In the genomic region with DNA sequence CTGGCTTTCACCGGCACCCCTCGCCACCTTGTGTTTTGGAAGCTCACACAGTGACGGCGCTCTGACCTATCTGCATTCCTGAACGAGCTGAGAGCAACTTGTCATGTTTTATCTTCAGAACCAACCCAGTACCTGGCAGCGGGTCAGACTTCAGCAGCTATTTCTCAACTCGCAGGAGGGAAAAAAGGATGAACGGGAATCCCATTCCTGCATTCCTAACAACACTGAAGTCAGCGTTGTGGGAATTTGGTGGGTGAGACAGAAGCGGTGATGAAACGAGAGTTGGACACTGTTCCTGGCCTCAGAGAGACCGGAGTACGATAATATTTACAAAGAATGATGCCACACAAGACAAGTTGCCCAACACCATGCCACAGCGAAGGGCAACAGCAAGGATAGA, we compare ENCODE assay signal across 11 mouse cellular contexts. TPM values are rescaled to one million over a fixed set of nuclear protein-coding genes. Genes with fewer than 3 reads are reported as not detected.
DNase-seq lines count a peak whose midpoint lies in the region; ATAC-seq and TF ChIP-seq lines count a peak whose summit lies in the region.
"Had no signal": no experiment of that assay in that cellular context is flagged by ENCODE, and none has a peak within 500 bp of the region (broad histone marks: within the 10 kb centered on the region; RNA-seq: fewer than 3 reads in every experiment).

No protein-coding gene starts in this region.

- no peak for TF ChIP-seq EP300 in lung, postnatal 0 days (IDR thresholded peaks at IDR 0.05)

- ATAC-seq in intestine, postnatal 0 days = no peak
- no peak for ATAC-seq in intestine, embryonic 15.5 days
- ATAC-seq in heart, embryonic 14.5 days (ENCODE audit: insufficient number of reproducible peaks, insufficient read depth, low FRiP score, low read depth) = no peak
- ATAC-seq in lung, postnatal 0 days = peak; percentile 51

- H3K4me3 ChIP-seq in intestine, postnatal 0 days (ENCODE audit: low read depth, low read length) = no peak overlapping the region
- H3K4me3 ChIP-seq in intestine, embryonic 15.5 days (replicated peaks) = no peak overlapping the region
- H3K4me3 ChIP-seq in heart, embryonic 14.5 days (ENCODE audit: control insufficient read depth in 1 of 2, insufficient read depth in 1 of 2, low read depth in 1 of 2, low read length in 2 of 2) = peak overlapping the region; percentile 27
- H3K4me3 ChIP-seq in lung, postnatal 0 days (ENCODE audit: low read depth, low read length) = no peak overlapping the region

- no peaks in the 10 kb centered on the region for H3K9me3 ChIP-seq in intestine, postnatal 0 days (ENCODE audit: control insufficient read depth)
- H3K9me3 ChIP-seq in intestine, embryonic 15.5 days = no peaks in the 10 kb centered on the region
- no peaks in the 10 kb centered on the region for H3K9me3 ChIP-seq in heart, embryonic 14.5 days (ENCODE audit: control insufficient read depth, low read length)
- H3K9me3 ChIP-seq in lung, postnatal 0 days (ENCODE audit: low read length) = no peaks in the 10 kb centered on the region

- no peaks in the 10 kb centered on the region for H3K4me1 ChIP-seq in intestine, postnatal 0 days (replicated peaks; ENCODE audit: control insufficient read depth, insufficient read depth, low read length)
- H3K4me1 ChIP-seq in intestine, embryonic 15.5 days (replicated peaks) = no peaks in the 10 kb centered on the region; the same call in 1 of the 2 replicates
- H3K4me1 ChIP-seq in heart, embryonic 14.5 days (ENCODE audit: control insufficient read depth in 2 of 2, insufficient read depth in 2 of 2, low read length in 2 of 2) = peaks cover 8% of the 10 kb centered on the region in 2 experiments; a peak in 2 of 4 replicates
- peaks cover 10% of the 10 kb centered on the region; the same call in 1 of the 2 replicates for H3K4me1 ChIP-seq in lung, postnatal 0 days (ENCODE audit: insufficient read depth, low read depth, low read length)

- TF ChIP-seq CTCF in intestine, postnatal 0 days (IDR thresholded peaks at IDR 0.05; ENCODE audit: low read depth) = no peak
- no peak for TF ChIP-seq CTCF in lung, postnatal 0 days (IDR thresholded peaks at IDR 0.05)

- no peak overlapping the region for H3K27ac ChIP-seq in intestine, postnatal 0 days (ENCODE audit: low read depth, low read length)
- H3K27ac ChIP-seq in intestine, embryonic 15.5 days = no peak overlapping the region
- no peak overlapping the region; a peak in 1 of 4 replicates for H3K27ac ChIP-seq in heart, embryonic 14.5 days (replicated peaks in 1 of 2; ENCODE audit: control insufficient read depth in 1 of 2, insufficient read depth in 1 of 2, low read depth in 2 of 2, low read length in 2 of 2)
- H3K27ac ChIP-seq in lung, postnatal 0 days (ENCODE audit: low read length) = no peak overlapping the region
- H3K27ac ChIP-seq: liver, embryonic 14.5 days had no signal

- H3K9ac ChIP-seq in intestine, postnatal 0 days (ENCODE audit: low read depth, low read length) = no peak overlapping the region
- no peak overlapping the region for H3K9ac ChIP-seq in intestine, embryonic 15.5 days
- H3K9ac ChIP-seq in heart, embryonic 14.5 days (ENCODE audit: low read length) = no peak overlapping the region
- no peak overlapping the region for H3K9ac ChIP-seq in lung, postnatal 0 days (replicated peaks; ENCODE audit: low read depth)
- H3K9ac ChIP-seq: liver, embryonic 14.5 days had no signal

- WGBS in intestine, postnatal 0 days = 70% methylated on average over 14 of the region's 14 CpGs
- 64% methylated on average over 14 of the region's 14 CpGs for WGBS in intestine, embryonic 15.5 days
- 32% methylated on average over 14 of the region's 14 CpGs for WGBS in heart, embryonic 14.5 days
- 36% methylated on average over 14 of the region's 14 CpGs for WGBS in lung, postnatal 0 days

- H3K36me3 ChIP-seq in intestine, postnatal 0 days (ENCODE audit: control insufficient read depth, insufficient read depth) = no peaks in the 10 kb centered on the region
- H3K36me3 ChIP-seq in intestine, embryonic 15.5 days = no peaks in the 10 kb centered on the region
- H3K36me3 ChIP-seq in heart, embryonic 14.5 days (ENCODE audit: control insufficient read depth, insufficient read depth, low read length) = no peaks in the 10 kb centered on the region
- H3K36me3 ChIP-seq in lung, postnatal 0 days (ENCODE audit: insufficient read depth, low read length) = no peaks in the 10 kb centered on the region

- peak; percentile 66 for DNase-seq in adrenal gland, adult 8-10 months
- DNase-seq in lung, postnatal 0 days (ENCODE audit: low spot score) = peak; percentile 68
- no peak for DNase-seq in layer of hippocampus, adult 9-11 months
- no peak for DNase-seq in thymus, postnatal 10 days (ENCODE audit: low spot score in 2 of 2)
- no peak for DNase-seq in spleen, adult 12 weeks (ENCODE audit: low spot score)
- DNase-seq: kidney, adult 18-20 months had no signal

- peak overlapping the region; percentile 4; the same call in 1 of the 2 replicates for H3K4me2 ChIP-seq in intestine, postnatal 0 days (replicated peaks; ENCODE audit: low read depth)
- H3K4me2 ChIP-seq in intestine, embryonic 15.5 days (replicated peaks) = no peak overlapping the region
- peak overlapping the region; percentile 62 for H3K4me2 ChIP-seq in heart, embryonic 14.5 days (ENCODE audit: low read length)
- peak overlapping the region; percentile 37 for H3K4me2 ChIP-seq in lung, postnatal 0 days (replicated peaks; ENCODE audit: low read depth, low read length)

- H3K27me3 ChIP-seq in intestine, postnatal 0 days (replicated peaks; ENCODE audit: control insufficient read depth, insufficient read depth, low read length) = no peaks in the 10 kb centered on the region
- H3K27me3 ChIP-seq in intestine, embryonic 15.5 days (replicated peaks) = no peaks in the 10 kb centered on the region
- H3K27me3 ChIP-seq in heart, embryonic 14.5 days (ENCODE audit: control insufficient read depth, insufficient read depth, low read length) = no peaks in the 10 kb centered on the region
- H3K27me3 ChIP-seq in lung, postnatal 0 days (replicated peaks; ENCODE audit: insufficient read depth, low read length) = no peaks in the 10 kb centered on the region

RNA-seq across cellular contexts. Expression of a gene that starts 58.3 kb away (rescaled TPM):
- polyA plus RNA-seq in intestine, postnatal 0 days (2015; fragmentation: Nextera tagmentation; extraction: Ambion mirVana) = 0.35 and 0.43 TPM in 2 replicates
- 0.53 and 0.62 TPM in 2 replicates for polyA plus RNA-seq in intestine, embryonic 15.5 days (2015; fragmentation: Nextera tagmentation; extraction: Ambion mirVana)
- total RNA-seq in adrenal gland, adult 8-10 months (2022) = 1 to 10 TPM in 2 of 4 experiments, under 1 TPM in 2; 0.77 to 1.3 (median 1.1) TPM
- 0.59 and 0.70 TPM in 2 replicates for polyA plus RNA-seq in heart, embryonic 14.5 days (2014; fragmentation: Nextera tagmentation; extraction: Ambion mirVana)
- 0.37 and 0.38 TPM in 2 replicates for polyA plus RNA-seq in lung, postnatal 0 days (2015; fragmentation: Nextera tagmentation; extraction: Ambion mirVana)
- polyA plus RNA-seq: CD4-positive, CD25-positive, alpha-beta regulatory T cell, adult 4 months had no signal

Comparison
In these comparisons a context has a peak if more than half of its experiments do, and no peak if none do; other contexts are left out.
1. H3K4me3 ChIP-seq: peak in heart, embryonic 14.5 days (2 of 2); none in intestine, postnatal 0 days (single experiment), intestine, embryonic 15.5 days (single experiment) and lung, postnatal 0 days (single experiment).
2. DNase-seq: peak in adrenal gland, adult 8-10 months (single experiment) and lung, postnatal 0 days (single experiment); none in layer of hippocampus, adult 9-11 months (single experiment), thymus, postnatal 10 days (0 of 2) and spleen, adult 12 weeks (single experiment).